Mouse (Mus musculus) layer of hippocampus, postnatal 14 days (tissue): Measurements from ENCODE around the gene Herc1. TPM values are rescaled to one million over a fixed set of nuclear protein-coding genes. Genes with fewer than 3 reads are reported as not detected.

ENCODE experiments used
- DNase-seq, 2 experiments: peaks; one replicate each; pipeline ENCODE4 v3.0.0; 2021 to 2022; ENCODE audit warnings: low spot score in 2 of 2, mixed read lengths in 1 of 2
- total RNA-seq, 2 experiments: library from RNA; stranded (reverse); gene quantifications; 2 replicates each; pipeline ENCODE4 v1.2.3; 2021

Gene Herc1
- total RNA-seq, 2 experiments from 2014 or later, result 112 to 128 TPM

DNA sequence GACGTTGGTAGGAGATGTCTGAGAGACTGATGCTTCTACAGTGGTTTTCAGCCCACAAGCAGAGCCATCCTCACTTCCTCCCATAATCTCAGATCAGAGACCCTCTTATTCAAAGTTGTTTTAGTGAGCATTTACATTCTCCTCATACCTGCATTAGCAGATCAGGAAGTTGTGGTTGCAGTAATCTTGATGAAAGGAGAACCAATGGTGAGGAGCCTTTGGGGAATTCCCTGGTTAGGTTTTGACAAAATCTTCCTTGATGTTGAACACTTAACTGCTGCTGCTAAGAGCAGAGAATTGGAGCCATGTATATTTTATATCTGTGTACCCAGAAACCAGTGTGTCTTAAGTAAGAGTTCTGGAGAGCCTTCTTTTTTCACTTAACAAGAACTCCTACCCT lies 142.1 kb downstream of the Herc1 start:
- DNase-seq, result no peak

DNA sequence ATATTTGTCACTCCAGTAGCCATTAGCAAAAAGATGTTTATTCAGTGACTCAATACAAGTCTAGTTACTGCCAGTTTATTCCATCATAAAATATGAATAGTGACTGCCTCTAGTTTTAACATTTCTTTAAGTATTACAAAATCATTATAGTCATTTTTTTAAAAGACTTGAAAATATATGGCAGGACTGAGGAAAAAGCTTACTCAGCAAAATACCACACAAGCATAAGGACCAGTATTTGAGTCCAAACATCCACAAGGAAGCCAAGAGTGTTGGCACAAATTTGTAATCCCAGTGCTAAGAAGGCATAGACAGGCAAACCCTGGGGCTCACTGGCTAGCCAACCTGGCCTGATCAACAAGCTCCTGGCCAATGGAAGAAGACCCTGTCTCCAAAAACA lies 143.7 kb downstream of the Herc1 start:
- no peak for DNase-seq

DNA sequence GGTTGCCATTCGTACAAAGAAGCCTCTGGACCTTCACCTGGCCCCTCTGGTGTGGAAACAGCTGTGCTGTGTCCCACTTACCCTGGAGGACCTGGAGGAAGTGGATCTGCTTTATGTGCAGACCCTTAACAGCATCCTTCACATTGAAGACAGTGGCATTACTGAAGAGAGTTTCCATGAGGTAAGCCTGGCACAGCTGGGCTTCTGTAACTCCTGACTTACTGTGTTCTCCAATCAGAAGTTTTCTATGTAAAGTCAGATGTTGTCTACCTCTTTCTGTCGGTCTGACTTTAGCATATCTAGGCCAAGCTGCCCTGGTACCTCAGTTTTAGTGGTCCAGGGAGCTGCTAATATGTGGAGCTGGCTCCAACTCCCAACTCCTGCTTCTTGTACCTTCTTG lies 151.0 kb downstream of the Herc1 start:
- DNase-seq, result no peak

DNA sequence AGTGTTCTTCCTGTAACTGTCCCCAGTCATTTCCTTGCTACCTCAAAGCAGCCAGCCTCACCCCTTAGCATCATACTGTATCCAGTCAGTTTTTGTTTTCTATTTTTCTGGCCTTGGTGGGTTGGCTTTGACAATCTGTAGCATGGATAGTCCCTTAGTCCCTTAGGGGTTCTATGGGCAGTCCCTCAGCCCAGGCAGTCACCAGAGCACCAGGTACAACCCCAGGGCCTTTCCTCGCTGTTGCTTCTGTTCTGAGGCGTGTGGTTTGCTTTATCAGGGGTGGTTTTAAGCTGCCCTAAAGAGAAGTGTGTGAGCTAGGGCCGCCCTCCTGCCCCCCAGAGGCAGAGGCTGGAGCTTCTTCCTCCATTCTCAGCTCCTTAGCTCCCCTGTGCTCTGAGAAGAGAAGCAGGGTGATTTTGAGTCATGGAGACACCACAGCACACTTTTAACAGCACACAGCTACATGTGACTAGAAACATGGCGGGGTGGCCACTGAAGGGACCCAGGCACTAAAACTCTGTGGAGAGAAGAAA lies 153.7 kb downstream of the Herc1 start:
- no peak for DNase-seq

DNA sequence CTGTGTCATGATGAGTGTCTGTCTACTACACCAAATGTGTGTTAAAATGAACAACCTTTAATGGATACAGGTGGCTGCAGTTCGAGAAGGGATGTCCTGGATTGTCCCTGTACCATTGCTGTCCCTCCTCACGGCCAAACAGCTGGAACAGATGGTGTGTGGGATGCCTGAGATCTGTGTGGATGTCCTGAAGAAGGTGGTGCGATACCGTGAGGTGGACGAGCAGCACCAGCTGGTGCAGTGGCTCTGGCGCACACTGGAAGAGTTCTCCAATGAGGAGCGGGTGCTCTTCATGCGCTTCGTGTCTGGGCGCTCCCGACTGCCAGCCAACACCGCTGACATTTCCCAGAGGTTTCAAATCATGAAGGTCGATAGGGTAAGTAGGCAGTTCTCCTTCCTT lies 154.3 kb downstream of the Herc1 start:
- DNase-seq, result no peak

DNA sequence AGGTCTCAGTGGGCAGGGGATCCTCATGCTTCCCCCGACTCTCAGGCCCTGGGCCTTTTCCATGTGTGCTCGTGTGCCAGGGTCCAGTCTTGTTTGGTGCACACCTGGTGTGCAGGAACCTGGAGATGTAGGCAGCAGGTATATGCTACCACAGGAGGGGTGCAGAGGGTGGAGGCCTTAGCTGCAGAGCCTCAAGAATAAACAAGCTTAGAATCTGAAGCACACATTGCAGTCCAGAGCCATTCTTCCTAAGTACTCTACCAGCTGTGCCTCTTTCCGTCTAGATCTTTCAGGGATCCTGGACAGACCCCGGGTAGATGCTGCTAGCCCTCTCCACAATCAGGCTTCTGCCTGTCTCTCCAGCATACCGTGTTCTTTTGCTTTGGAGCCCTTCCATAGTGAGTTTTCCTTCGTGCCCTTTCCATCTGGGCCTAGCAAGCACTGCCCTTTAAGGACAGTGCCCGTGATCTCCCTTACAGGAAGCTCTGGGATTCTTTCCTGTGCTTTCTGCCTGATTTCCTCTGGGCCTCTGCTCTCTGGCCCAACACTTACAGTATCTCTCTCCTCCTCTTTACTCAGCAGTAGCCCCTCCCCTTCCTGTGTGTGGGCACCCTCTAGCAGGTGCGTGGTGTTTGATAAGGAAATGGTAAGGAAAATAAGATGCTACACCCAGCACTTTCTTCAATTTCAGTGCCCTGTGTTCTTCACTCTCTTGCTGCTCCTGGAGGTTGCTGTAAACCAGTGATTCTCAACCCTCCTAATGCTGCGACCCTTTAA lies 155.1 kb downstream of the Herc1 start:
- DNase-seq, result no peak

DNA sequence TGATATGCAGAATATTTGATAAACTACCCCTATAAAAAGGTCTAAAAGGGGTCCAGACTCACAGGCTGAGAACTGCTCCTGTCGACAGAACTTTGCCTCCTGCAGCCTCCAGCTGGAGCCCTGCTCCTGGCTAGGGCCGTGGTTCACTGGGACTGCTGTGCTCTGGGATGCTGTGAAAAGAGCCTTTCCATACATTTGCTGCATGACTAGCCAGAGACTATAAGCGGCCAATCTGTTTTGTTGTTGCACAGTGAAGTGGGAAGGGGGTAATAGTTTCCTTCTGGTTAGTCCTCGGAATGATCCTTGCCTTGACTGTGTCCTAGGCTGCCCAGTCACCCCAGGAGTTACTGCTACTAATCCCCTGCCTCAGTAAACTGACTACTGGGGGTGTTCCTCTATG lies 155.8 kb downstream of the Herc1 start:
- no peak for DNase-seq

DNA sequence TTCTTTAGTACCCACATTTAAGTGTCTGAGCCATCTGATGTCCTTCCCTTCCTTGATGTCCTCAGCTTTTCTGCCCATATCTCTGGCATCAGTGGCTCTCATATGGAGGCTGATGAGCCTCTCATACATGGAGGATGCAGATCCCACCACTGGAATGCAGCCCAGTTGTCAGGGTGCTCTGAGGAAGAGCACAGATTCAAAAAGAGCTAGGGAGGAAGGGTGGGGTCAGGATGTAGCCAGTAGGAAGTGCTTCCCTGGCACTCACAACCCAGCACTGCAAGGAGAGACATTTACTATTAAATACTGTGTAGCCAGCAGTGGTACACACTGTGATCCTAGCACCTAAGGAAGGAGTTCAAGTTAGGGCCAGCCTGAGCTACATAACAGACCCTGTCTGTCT lies 156.2 kb downstream of the Herc1 start:
- no peak for DNase-seq

DNA sequence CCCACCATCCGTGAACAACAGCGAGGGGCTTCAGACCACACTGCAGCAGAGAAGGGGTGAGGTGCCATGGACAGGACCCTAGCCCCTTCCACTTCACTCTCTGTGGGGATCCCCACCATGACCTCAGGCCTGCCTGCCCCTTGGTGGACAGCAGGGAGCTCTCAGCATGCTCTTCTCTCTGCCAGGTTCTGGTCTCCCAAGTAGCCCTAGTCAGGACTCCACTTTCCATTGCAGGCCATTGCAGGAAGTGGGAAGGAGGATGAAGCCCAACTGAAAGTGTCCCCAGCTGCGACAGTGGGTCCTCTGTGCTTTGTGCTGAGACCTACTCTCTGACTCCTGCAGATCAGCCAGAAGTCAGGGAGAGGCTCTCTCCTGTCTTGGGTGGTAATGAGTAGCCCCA lies 157.4 kb downstream of the Herc1 start:
- DNase-seq, result no peak

DNA sequence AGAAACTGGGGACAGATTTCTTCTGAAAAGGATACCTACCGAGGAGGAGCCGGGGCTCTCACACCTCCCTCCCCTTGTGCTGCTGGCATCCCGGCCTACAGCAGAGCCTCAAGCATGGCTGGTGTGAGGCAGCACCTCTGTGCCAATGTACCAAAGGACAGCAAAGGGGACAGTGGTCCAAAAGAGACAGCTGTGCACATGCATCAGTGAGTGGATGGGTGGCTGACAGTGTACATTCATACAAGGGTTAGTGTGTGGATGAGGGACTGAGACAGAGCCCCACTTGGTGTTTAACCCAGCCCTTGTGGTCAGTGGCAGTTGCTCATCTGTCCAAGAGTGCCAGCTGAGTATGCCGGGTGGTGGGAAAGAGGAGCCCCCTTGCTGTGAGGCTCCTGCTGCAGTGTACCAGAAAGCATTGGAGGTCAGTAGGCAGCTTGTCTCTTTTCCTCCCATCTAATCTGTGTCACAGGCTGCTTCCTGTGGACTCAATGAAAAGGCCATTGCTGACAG lies 158.7 kb downstream of the Herc1 start:
- DNase-seq, result no peak

DNA sequence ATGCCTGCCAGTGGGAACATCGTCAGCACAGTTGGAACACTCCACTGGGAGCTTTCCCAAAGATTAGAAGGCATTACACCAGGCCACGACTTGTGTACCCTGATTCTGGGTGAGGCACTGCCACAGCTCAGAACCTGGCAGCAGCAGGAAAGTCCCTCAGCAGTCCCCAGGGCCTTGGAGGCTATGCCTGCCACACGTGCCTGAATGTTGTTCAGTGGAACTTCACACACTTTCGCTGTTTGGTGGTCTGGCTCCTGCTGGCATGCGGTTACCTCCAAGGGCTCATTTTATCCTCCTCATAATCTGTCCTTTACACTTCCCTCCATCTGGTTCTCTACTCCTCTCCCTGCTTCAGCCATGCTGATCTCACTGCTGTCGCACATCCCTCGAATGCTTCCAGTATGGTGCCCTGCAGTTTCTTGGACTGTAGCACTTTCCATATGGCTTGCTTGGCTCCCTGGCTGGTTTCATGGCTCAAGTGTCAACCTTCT lies 160.1 kb downstream of the Herc1 start:
- DNase-seq, result no peak

DNA sequence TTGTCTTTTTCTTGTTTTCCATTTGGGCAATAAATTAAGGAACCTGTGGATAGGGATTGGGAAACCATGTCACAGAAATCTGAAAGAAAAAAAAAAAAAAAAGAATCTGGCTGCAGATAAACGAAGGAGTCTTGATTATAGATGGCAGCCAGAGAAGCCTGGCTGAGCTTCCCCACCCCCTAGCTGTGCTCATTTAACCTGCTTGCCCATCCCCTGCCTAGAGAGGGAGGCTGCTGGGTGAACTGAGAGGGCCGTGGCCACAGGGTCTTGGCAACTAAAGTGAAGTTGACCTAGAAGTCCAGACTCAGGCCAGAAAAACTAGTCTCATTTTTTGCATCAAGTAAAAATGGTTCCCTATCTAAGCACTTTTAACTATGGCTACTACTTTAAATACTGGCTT lies 160.7 kb downstream of the Herc1 start:
- no peak for DNase-seq

DNA sequence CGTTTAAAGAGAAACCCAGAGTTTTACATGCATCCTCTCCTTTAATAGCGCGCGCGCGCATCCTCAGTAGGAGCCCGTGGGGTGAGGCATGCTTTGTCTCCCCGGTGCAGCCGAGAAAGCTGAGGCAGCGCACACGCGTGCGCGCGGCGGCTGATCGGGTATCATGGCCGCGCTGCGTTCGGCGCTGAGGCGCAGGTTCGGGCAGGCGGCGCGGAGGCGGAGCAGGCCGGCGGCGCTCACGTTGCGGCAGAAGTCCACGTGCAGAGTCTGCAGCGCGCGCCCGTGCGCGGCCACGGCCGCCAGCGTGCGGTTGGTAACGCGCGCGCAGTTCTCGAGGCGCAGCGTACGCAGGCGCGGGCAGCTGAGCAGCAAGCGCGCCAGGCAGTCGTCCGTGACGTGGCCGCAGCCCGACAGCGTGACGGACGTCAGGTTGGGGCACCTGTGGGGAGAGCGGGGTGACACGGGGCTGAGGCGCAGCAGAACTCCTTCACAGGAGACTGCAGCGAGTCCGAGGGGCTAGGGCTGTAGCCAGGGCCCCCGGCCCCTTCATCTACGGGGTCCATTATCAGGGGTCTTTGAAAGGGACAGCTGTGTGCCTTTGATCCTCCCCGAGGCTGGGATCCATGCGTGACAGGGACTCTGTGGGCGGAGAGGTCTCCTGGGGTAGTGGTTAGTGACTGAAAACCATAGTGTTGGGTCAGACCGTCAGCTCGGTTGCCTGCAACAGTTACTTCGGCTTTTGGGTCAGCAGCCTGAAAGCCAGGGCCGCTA lies 161.5 kb downstream of the Herc1 start:
- peak; percentile 94 to 97 for DNase-seq

DNA sequence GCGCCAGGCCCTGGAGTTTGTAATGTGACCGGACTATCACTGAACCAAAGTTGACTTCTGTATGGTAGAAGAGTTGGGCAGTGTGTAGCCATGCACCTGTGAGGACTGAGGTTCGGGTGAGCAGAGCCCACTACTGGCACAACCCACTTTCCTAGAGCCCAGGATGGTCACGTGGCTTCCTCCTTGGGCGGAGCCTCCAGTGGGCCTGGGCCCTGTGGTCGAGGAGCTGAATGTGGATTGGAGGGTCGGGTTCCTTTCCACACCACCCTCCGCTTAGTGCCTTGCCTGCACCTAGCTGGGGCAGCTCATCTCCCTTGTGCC lies 162.1 kb downstream of the Herc1 start:
- peak; percentile 87 to 91 for DNase-seq

DNA sequence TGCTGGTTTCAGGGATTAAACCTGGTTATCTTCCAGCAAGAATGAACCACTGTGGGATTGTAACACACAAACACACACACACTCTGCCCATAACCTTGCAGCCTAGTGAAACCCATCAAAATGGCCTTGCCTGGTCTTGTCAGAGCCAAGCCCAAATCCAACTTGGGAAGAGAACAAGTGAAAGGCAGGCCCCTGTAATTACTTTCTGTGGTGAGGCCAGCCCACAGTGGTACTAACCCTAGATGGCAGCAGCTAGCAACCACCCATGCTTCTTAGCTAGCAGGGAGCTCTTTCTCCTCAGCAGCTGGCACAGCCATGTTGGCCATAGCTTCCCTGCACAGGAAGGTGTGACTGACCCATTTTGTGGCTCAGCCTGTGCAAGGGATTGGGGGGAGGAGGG lies 162.9 kb downstream of the Herc1 start:
- no peak for DNase-seq

DNA sequence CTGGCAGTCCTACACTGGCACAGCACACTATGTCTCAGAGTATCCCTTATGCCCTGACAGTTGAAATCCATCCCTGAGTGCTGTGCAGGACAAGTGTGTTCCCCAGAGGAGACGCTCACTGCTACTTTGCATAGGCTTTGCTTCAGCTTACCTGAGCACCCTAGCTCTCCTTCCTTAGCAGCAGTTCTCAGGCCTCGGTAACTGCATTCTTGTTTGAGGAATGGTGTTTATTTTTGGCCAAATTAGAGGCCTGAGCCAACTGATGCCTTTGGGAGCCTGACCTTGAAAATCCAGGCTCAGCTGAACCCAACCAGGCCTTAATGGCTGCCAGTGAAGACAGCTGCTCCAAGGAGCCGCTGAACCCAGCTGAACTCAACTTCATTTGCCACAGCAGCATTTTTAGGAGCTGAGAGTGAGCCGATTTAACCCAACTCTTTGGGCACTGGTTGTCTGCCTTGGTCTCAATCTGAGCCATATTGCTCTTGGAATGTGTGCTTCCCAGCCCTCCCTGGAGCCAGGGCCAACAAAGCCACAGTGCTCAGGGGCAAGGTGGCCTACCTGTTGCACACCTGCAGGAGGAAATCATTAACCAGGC lies 163.5 kb downstream of the Herc1 start:
- DNase-seq, result no peak

DNA sequence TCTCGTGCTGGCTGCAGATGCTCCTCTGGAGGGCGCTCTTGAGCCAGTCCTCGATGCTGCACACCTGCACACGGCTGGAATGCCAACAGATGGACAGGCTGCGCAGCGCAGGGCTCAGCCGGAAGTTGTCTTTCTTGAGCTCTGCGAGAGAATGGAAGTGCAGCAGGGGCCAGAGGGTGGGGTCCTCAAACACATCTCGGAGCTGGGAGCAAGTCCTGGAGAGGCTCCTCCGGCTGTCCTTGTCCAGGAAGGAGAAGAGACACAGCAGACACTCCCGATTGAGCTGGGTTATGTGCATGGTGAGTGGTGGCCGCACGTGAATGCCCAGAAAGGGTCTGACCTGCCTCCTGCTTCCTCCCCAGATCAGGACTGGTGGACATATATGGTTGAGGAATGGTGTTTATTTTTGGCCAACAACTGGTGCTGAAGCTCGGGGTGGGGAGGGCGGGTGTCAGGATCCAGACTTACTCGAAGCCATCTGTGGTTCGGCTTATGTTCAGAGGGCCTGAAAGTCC lies 164.1 kb downstream of the Herc1 start, which contains the start of gene Fbxl22:
TSS of gene Fbxl22 (minus strand) at position 338 of the 515 bp plus-strand sequence.
- no peak for DNase-seq

DNA sequence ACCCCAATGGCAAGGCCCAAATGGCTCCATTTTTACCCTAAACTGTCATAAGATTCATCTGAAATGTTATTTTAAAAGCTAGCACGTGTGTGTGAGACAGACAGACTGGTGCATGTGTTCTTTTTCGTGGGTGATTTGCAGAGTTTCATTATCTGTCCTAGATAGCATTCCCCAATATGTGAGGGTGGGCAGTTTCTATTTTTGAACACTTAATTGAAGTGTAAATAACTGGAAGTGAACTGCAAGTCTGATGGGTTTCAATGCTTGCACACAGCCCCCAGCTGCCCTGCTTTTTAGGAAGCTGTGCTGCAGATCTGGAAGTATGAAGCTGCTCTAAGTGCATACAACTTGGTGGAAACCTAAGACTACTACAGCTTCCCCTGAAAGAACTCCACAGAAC lies 164.9 kb downstream of the Herc1 start:
- DNase-seq, result peak in 1 of 2 experiments; percentile 53

DNA sequence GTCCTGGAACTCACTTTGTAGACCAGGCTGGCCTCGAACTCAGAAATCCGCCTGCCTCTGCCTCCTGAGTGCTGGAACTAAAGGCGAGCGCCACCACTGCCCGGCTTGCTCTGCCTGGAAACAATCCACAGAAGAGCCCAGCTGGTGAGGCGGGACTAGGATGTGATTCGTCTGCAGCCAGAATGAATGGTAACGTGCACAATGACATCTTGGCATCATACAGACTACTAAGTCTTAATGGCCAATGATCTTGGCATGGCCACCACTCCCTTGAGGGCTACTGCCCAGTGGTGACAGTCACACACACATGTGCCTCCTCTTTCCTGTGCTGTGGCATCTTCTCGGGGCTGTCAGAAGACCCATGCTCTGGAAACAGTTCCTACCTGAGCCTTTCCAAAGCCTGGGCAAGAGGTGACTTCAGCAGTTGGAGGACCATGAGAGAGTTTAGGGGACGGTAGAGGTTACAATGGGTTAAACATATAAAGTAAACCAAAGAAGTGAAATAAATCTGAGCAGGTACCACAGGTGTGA lies 165.5 kb downstream of the Herc1 start:
- DNase-seq, result no peak

DNA sequence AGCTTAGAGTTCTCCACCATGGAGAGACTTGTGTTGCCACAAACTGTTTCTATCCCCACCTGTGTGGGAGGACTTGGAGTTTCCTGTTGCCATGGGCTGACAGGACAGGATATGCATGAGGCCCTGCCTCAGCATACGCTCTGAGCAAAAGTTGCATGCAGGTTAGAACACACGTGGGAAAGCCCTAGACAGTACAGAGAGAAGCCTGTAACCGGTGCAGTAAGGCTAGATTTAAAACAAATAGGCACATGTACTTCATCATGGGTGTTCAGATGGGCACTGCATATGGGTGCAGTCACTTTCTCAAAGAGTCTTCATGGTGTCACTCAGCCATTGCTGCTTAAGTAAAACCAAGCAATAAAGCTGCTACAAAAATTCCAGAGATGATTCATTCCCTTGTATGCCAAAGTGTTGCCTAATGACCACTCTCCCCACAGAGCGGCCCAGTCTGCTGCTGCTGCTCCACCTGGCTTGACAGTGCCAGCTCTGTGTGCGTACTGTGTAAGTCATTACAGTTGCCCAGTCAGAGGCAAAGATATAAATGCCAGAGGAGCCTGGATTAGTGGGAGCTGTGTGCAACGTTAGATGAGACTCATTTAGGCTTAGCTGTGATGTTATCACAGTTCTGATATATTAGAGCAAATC lies 166.2 kb downstream of the Herc1 start:
- DNase-seq, result no peak

DNA sequence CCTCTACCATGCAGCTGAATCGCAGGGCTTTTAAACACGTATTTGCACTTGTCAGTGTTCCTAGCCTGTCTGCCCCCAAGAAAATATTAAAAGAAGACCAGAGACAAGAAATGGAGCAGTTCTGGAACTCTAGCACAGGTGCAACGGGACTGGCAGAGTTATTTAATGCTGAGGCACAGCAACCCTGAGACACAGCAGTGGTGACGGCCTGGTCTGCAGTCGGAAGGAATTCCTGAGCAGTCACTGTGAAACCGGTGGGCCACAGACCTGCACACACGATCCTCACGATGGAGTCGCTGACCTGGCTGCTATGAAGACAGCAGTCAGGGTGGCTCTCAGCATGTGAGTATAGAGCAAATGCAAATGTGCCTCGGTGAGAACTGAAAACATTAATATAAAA lies 167.5 kb downstream of the Herc1 start:
- DNase-seq, result no peak
